Mouse (Mus musculus): ENCODE data around the gene Mpv17l2.

Mpv17l2 gene

GRCm38 (mm10) chr8:70790846-70791245, 30.1 kb upstream of the Mpv17l2 start:
- no peak for DNase-seq (ENCODE audit: low spot score)

- DNase-seq (ENCODE audit: low spot score) = no peak
Measured at GRCm38 (mm10) chr8:70789046-70789445, 28.3 kb upstream of the Mpv17l2 start.

GRCm38 (mm10) chr8:70787941-70788667, 27.4 kb upstream of the Mpv17l2 start:
- DNase-seq (ENCODE audit: low spot score) = peak; percentile 80

GRCm38 (mm10) chr8:70787051-70787445, 26.3 kb upstream of the Mpv17l2 start:
- DNase-seq (ENCODE audit: low spot score) = no peak

GRCm38 (mm10) chr8:70786291-70787050, 25.7 kb upstream of the Mpv17l2 start:
- DNase-seq (ENCODE audit: low spot score) = no peak

GRCm38 (mm10) chr8:70780093-70780492, 19.3 kb upstream of the Mpv17l2 start:
- no peak for DNase-seq (ENCODE audit: low spot score)

GRCm38 (mm10) chr8:70776496-70777444, 16.0 kb upstream of the Mpv17l2 start, which contains the start of gene Pik3r2:
Gene Pik3r2 (minus strand): TSS chr8:70776713.
- peak; percentile 99 for DNase-seq (ENCODE audit: low spot score)

- no peak for DNase-seq (ENCODE audit: low spot score)
Measured at GRCm38 (mm10) chr8:70775851-70776495, 15.2 kb upstream of the Mpv17l2 start.

- DNase-seq (ENCODE audit: low spot score) = no peak
Measured at GRCm38 (mm10) chr8:70775227-70775626, 14.5 kb upstream of the Mpv17l2 start.

GRCm38 (mm10) chr8:70774740-70775139, 14.0 kb upstream of the Mpv17l2 start:
- no peak for DNase-seq (ENCODE audit: low spot score)

GRCm38 (mm10) chr8:70773833-70774232, 13.1 kb upstream of the Mpv17l2 start:
- DNase-seq (ENCODE audit: low spot score) = peak; percentile 83

GRCm38 (mm10) chr8:70773410-70773809, 12.7 kb upstream of the Mpv17l2 start:
- no peak for DNase-seq (ENCODE audit: low spot score)

GRCm38 (mm10) chr8:70772890-70773289, 12.1 kb upstream of the Mpv17l2 start:
- no peak for DNase-seq (ENCODE audit: low spot score)

- no peak for DNase-seq (ENCODE audit: low spot score)
Measured at GRCm38 (mm10) chr8:70772075-70772474, 11.3 kb upstream of the Mpv17l2 start.

GRCm38 (mm10) chr8:70771217-70771616, 10.5 kb upstream of the Mpv17l2 start:
- DNase-seq (ENCODE audit: low spot score) = no peak

- no peak for DNase-seq (ENCODE audit: low spot score)
Measured at GRCm38 (mm10) chr8:70770748-70771147, 10.0 kb upstream of the Mpv17l2 start.

GRCm38 (mm10) chr8:70769858-70770257, 9.1 kb upstream of the Mpv17l2 start:
- DNase-seq (ENCODE audit: low spot score) = no peak

- DNase-seq (ENCODE audit: low spot score) = peak; percentile 98
Measured at GRCm38 (mm10) chr8:70769359-70769758, 8.6 kb upstream of the Mpv17l2 start.

- no peak for DNase-seq (ENCODE audit: low spot score)
Measured at GRCm38 (mm10) chr8:70768956-70769355, 8.2 kb upstream of the Mpv17l2 start.

GRCm38 (mm10) chr8:70768231-70768776, 7.6 kb upstream of the Mpv17l2 start:
- no peak for DNase-seq (ENCODE audit: low spot score)

- DNase-seq (ENCODE audit: low spot score) = no peak
Measured at GRCm38 (mm10) chr8:70767503-70767902, 6.8 kb upstream of the Mpv17l2 start.

Data from testis, postnatal 10 days (tissue).